Mouse (Mus musculus): Measurements from ENCODE around the gene Tfdp2.
A peak's percentile ranks its signal among the peaks of the same experiment; 100 is the strongest.

The Tfdp2 gene

DNA sequence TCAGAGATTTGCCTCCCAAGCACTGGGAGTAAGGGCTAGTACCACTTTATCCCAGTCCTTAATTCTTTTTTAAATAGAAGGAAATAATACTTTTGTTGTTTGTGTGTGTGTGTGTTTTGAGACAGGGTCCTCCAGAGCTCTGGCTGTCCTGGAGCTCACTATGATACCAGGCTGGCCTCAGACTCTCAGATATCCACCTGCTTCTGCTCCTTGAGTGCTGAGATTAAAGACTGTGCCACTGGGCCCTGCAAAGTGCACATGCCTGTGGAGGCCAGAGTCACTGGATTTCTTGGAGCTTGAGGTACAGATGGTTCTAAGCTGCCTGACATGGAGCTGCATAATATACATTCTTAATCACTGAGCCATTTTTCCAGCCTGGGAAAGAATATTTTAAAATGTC lies 32.2 kb downstream of the Tfdp2 start:
- no peak for DNase-seq (ENCODE audit: low spot score)

DNA sequence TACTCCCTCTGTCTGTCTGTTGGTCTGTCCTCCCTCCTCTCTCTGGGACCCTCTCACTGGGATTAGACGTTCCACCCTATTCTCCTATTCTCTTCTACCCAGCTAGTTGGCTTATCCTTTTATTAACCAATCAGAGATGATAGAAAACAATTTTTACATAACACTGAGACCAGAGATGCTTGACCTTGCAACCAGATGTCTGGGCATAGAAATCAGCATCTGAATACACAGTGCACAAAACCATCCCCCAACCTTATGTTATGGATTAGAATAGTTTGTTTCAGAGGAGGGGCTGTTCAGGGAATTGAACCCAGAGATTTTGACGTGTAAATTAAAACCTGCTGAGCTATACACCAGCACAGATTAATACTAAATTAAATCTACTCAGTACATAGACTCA lies 34.2 kb downstream of the Tfdp2 start:
- no peak for DNase-seq (ENCODE audit: low spot score)

DNA sequence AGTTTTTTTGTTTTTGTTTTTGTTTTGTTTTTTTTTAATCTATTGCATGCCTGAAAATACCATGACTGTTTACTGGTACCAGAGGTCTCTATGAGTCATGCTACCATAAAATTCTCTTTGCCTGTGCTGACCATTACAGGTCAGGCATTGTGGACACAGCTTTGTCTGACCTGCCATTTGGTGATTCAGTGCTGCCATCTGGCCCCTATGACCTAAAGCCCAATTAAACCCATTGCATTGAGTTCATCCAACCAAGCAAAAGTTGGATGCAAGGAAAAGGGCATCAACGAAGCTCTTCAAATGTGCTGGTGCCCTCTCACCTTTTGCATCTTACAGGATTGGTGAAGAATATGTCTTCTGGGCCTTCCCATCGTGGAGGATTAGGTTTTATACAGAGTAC lies 39.4 kb downstream of the Tfdp2 start:
- no peak for DNase-seq (ENCODE audit: low spot score)

DNA sequence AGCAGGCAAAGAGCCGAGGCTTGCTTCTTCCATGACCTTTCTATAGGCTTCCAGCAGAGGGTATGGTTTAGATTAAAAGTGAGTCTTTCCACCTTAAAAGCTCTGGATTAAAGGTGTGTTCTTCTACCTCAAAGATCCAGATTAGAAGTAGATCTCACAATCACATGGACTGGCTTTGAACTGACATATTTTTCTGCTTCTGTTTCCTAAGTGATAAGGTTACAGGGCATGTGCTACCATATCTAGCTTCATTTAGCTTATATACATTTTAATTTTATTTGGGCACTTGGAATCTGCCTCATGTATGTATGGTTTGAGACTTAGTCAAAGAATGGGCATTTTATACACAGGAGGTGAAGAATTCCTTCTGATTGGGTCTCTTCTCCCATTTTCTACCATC lies 41.3 kb downstream of the Tfdp2 start:
- DNase-seq (ENCODE audit: low spot score) = no peak

DNA sequence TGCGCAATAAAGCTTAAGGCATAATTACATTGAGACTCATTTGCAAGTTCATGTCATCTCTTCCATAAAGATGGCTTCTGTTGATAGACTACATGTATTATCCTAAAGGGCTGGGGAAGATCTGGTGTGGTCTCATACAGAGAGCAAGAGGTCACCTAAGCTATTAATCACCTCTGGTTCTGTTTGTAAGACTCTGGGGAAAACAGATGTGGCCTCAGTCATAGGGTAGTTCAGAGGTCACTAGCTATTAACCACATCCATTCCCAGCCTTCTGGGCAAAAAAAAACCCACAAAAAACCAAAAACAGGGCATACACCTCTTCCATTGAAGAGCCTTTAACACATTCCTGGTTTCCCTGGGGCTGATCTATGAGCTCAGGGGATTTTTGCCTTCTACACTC lies 42.2 kb downstream of the Tfdp2 start:
- DNase-seq (ENCODE audit: low spot score) = no peak

DNA sequence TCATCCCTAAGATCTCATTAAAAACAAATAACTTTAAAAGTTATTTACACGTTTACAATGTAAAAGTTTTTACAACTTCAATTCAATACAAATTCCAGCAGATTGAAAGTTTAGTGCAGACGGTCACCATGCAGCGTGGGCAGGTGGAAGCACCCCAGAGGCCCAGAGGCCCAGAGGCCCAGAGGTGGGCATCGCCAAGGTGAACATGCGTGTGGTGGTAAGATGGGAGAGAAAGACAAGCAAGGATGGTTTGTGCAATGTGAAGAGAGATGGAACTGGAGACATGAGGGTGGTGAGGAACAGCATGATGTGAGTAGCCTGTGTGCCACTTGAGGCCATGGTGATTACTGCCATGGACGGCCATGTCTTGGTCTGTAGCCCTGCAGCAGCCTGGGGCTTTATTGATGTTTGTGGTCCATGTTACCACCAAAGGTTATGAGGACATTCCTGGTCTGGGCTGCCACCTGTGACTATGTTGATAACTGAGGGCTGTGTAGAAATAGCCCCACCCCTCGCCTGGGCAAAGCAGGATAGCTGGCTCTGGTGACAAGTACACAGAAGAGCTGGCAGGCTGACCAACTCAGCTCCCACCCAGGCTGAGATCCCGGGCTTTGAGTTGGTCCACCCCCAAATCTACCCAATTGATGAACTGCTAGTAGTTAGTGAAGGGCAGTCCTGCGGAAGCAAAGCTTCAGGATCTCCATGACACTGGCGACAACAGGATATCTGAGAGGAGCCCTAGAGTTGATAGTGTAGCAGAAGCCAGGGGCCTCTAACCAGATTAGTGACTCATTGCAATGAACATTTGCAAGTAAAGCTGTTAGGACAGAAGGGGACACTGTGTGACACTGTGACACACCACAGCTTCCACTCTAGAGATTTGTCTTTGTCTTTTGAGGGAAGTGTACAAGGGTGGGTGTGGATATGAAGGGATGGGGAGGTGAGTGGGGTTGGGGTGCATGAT lies 45.3 kb downstream of the Tfdp2 start:
- DNase-seq (ENCODE audit: low spot score) = no peak

DNA sequence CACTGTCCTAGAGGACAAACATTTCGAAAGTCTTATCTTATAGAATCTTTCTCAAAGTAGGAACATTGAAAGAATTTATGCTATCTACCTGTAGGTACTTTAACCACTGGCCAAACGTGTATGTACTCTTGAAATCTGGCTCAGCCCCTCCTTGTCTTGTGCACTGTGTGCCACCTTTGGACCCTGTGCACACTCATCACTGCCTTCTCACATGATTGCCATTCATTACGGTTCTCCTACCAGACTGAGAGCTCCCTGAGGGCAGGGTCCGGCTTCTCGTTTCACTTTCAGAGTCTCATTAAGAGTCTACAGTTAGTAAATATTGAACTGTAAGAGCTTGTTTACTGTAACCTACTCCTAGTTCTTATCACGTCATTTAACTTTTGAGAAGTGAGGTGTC lies 47.8 kb downstream of the Tfdp2 start:
- DNase-seq (ENCODE audit: low spot score) = no peak

DNA sequence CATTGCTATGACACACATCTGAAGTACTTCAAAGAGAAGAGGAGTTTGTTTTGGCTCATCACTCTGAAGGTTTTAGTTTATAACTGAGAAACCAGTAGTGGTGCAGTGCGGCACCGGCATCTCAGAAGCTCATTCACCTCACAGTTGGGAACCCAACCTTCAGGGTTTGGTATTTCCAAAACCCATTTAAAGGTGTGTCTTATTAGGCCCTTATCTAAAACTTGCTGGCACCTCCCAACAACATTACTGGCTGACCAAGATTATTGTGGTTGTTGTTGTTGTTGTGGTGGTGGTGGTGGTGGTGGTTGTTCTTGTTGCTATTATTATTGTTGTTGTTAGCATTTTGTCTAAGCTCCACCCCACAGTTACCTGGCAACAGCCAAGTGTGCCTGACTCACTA lies 58.7 kb downstream of the Tfdp2 start:
- no peak for DNase-seq (ENCODE audit: low spot score)

DNA sequence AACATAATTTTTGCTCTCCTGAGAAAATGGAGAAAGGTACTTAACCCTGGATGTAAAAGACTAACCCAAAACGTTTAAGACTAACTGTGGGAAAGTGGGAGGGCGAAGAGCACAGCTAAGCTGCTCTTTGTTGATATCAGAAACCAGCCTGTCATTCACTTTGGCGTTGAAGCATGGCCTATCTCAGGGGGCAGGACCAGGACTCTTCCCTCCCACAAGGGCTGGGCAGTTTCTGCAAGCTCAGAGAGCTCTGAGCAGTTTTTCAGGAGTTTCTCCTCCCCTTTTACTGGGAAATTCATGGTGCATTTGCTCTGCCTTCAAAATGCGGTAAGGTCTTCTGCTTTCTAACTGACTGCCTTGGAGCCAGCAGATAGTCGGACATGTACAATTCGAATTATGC lies 62.4 kb downstream of the Tfdp2 start:
- no peak for DNase-seq (ENCODE audit: low spot score)

DNA sequence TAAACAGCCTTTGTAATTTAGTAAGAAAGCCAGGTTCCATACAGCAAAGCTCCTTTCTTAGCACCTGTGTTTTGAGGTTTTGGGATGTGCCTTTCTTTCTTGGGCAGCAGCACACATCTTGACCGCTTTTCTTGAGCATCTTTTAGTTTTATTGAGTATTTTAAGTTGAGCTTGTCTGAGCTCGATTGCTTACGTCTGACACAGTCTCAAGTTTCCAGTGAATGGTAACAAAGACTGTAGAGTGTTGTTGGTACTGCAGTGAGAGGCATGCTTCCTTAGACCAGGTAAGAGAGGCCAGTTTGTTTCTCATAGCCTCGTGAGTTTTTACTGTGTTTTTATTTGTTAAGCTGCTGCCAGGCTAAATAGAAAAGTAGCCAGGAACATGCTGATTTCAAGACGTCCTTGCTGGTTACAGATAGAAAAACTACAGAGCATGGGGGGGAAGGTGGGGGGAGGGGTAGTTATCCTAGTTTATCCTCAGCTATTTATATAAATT lies 63.0 kb downstream of the Tfdp2 start:
- DNase-seq (ENCODE audit: low spot score) = peak; percentile 6

DNA sequence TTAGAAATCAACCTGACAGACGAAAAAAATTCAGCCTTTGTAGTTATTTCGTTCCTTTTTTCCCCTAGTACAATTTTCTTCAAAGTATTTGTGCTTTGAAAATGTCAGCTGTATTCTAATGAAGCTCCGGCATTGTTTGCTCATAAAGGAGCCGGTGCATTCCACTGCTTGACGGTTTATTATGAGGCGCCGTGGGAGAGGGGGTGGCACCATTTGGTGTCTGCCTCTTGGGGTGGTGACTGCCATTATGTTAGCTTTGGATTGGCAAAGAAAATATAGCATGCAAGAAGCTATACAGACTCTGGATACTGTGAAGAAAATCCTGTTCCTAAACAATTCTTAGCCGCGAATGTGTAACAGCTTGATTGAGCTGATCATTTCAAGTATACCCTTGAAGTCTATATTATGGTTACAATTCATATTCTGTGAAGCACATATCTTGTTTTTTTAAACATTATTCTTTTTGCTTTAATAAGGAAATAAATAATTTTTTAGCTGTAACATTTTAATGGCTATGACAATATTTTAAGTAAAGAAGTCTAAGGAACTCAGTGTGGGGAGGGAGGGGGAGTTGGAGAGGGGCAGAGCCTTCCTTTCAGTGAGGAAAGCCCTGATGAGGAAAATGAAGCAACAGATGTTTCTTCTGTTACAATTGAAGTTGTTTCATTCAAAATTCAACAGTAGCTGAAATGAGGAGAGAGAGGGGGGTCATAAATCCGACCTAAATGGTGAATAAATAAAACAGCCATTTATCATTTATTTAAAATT lies 63.9 kb downstream of the Tfdp2 start:
- DNase-seq (ENCODE audit: low spot score) = no peak

DNA sequence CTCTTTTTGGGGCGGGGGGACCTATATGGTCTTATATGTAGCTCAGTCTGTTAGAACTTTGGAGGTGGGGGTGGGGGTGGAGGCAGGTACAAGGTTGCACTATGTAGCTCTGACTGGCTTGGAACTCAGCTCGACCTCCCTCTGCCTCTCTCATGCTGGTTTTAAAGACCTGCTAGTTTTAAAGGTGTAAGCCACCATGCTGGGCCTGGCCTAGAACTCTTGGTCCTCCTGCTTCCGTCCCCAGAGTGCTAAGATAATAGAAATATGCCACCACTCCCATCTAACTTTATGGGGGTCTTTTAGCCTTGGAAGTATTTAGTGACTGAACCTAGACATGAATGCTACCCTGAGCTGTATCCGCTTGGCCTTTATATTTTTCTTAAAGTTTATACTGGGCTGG lies 65.0 kb downstream of the Tfdp2 start:
- DNase-seq (ENCODE audit: low spot score) = no peak

DNA sequence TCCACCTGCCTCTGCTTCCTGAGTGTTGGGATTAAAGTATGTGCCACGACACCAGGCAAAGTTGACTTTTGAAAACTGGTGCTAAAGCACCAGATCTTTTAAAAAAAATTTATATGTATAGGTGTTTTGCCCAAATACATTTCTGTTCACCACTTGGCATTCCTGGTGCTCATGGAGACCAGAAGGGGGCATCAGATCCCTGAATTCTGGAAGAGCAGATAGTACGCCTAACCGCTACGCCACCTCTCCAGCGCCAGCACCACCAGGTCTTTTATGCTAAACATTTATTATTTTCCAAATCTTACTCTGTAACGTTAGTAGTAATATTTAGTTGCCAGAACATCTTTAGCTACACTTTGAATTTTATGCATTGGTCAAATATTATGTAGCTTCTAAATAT lies 65.9 kb downstream of the Tfdp2 start:
- DNase-seq (ENCODE audit: low spot score) = no peak

DNA sequence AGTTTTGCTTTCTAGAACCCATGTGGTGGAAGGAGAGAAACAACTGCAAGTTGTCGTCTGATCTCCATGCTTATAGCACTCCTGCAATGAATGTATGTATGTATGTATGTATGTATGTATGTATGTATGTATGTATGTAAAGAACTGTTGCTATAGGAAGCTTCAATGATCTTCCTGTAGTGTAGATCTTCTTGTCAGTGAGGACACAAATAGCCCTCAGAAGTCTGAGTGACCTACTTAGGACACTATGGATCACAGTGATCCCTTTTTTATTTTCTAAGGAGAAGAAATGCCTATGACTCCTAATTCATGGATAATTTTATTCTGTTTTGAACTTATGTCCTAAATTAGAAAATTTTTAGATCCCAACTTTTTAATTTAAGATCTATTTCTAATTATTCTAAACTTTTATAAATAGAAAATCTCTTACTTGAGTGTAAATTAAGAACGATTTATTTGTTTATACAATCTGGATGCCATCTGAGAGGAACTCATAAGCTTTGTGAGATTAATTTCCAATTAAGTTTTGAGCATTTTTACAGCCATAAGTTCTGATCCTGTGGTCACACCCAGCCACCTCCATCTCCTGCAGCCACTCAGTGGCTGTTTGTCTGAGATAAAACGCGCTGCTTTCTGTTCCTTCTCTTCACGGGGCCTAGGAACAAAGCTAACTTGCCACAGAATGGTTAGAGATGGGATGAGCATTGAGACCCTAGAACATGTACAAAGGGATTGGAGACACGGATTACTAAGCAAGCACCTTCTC lies 70.9 kb downstream of the Tfdp2 start:
- no peak for DNase-seq (ENCODE audit: low spot score)

DNA sequence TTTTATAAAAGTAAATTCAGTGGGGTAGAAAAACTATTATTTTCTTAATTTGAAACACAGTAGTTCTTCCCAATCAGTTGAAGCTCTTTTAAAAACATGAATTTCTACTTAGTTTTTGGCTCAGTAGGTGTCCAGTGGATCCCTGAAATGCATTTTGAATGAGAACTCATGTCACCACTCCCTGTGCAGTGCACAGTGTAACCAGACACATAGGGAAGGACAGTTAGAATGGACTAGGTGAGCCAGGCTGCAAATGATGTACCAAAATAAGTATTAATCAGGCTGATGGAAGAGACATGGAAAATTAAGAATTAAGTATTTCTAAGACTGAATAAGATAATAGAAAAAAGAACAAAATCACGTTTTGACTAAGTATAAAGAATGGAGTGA lies 71.5 kb downstream of the Tfdp2 start:
- DNase-seq (ENCODE audit: low spot score) = no peak

DNA sequence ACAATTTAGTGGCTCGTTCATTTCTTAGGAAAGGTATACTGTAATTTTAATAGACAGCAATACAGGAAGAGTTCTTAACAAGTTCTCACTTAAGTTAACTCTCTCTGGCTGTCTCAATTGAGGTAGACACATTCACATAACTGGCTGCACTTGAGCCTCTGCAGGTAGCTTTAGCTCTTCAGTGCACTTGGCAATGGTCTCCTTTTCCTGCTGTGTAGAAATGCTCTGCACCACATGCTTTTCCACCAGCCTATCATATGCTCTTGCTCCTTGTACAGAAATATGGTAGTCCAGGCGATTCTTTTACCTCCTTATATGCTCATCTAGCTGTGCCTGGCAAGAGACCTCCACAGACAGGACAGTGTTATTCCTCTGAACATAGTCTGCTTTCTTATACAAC lies 73.7 kb downstream of the Tfdp2 start:
- DNase-seq (ENCODE audit: low spot score) = no peak

DNA sequence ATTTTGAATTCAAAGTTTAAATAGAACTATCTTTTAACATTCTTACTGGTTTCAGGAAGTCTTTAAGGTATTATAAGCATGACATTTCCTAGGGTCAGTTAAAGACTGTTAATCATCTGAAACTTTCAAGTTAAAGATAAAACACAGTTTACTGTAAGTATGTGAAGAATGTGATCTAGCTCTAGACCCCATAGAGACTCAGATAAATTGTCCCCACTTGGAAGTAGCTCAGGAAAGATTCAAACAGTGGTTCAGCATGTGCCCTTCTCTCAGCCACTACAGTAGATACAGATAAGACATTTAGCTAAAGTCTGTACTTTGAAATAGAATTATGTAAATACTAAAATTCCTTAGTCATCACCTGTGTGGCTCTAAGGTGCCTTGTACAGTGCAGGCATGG lies 79.5 kb downstream of the Tfdp2 start:
- DNase-seq (ENCODE audit: low spot score) = no peak

DNA sequence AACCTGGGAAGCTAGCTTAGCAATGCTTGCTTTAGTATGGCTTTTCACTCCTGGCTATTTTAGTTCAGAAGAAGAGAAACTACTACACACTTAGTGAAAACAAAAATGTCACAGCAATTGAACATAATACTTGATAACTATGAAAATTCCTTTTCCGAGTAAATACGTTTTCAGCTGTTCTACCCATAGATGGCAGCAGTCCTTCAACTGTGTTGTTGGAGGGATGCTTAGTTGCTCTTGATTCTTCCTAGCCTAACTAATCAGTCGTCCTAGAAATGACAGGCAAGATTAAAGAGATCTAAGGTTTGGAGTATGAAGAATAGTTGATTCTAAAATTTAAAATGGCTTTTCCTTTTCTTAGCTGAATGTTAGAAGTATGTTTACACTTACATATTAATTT lies 85.4 kb downstream of the Tfdp2 start:
- DNase-seq (ENCODE audit: low spot score) = no peak

DNA sequence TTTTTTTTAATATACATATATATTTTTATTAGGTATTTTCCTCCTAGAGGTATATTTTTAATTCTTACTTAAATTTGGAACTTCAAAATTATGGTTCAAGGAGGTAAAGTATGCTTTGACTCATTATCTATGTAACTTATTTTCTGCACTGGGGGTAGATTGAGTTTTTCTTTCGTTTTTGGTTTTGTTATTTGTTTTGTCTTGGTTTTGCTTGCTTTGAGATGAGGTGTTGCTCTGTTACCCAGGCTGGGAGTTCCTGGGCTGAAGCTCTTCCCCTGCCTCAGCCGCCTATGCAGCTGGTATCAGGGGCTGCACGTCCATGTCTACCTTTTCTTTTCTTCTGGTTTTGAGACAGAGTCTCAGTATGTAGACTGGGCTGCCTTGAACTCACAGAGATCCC lies 86.0 kb downstream of the Tfdp2 start:
- no peak for DNase-seq (ENCODE audit: low spot score)

DNA sequence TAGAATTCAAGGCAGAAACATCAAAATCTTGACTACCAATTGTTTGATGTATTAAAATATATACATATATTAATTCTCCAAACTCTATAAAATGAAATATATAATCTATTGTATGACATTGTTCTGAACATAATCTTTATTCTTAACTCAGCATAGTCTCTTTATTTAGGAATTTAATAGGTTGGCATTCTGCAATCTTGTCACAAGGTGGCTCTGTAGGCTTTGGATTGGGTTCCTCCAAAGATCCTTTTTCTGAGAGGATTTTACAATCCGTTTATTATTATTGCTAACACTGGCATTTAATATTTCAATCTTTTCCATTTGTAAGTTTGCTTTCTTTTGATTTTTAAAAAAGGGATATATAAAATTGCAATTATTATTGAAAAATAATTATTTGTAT lies 88.8 kb downstream of the Tfdp2 start:
- no peak for DNase-seq (ENCODE audit: low spot score)

DNA sequence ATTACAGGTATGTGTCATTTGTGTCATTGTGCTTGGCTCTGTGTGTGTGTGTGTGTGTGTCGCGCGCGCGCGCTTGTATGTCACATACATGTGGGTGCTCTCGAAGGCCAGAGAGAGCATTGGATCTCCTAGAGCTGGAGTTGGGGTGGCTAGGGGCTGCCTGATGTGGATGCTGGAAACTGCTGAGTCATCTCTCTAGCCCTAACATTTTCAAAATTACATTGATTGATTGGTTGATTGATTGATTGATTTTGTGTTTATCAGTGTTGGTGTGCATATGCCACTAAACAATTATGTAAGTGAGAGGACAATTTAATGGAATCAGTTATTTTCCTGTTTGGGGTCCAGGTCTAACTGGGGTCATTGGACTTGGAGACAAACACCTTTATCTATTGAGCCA lies 96.1 kb downstream of the Tfdp2 start:
- no peak for DNase-seq (ENCODE audit: low spot score)

DNA sequence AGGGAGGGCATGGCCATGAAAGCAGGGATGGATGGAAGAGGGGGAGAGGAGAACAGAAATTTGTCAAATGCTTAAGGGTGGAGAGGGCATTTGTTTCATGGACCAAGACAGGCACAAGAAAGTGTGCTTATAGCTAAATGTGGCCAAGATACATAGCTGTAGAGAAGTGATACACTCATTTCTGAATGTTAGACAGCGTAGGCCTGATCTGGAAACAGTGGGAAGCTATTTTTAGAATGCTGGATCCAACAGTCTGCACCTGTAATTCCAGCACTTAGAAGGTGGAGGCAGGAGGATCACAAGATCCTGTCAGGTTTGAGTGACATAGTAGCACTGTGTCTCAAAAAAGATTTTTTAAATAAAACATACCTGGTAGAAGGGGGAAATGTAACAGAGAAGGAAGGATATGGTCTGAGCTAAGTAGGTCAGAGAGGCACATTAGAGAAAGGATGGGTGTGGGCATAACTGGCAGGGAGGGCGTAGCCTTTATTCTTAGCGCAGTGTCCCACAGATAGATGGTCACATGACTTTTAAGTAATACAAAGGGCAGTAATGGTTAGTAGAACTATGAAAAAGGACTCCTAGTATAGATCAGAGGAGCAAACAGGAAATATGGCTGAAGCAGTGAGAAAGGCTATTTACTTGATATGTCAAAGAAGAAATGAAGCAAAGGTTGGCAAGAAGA lies 103.4 kb downstream of the Tfdp2 start:
- DNase-seq (ENCODE audit: low spot score) = no peak

All from ovary, postnatal 14 days (tissue).